Mouse (Mus musculus): Measurements from ENCODE around the gene Ptgis. TPM values are rescaled to one million over a fixed set of nuclear protein-coding genes. Genes with fewer than 3 reads are reported as not detected.

Ptgis gene
- polyA plus RNA-seq, 1 experiment, result 116 TPM

- no peak for TF ChIP-seq REST (IDR thresholded peaks at IDR 0.05; ENCODE audit: insufficient read depth, insufficient read length)
- no peak for TF ChIP-seq POLR2AphosphoS2 (IDR thresholded peaks at IDR 0.05; ENCODE audit: insufficient read length, low read depth)
- no peak for TF ChIP-seq E2F4 (IDR thresholded peaks at IDR 0.05; ENCODE audit: insufficient read depth)
- no peak for TF ChIP-seq TCF12 (IDR thresholded peaks at IDR 0.05; ENCODE audit: insufficient read depth, poor library complexity, severe bottlenecking)
- TF ChIP-seq POLR2A (IDR thresholded peaks at IDR 0.05; ENCODE audit: insufficient read length, low read depth), result no peak
- TF ChIP-seq MAX (IDR thresholded peaks at IDR 0.05; ENCODE audit: low read depth), result no peak
- Histone ChIP-seq H3K27me3 (ENCODE audit: control insufficient read depth, insufficient read depth, insufficient read length) (peaks cover 43% of the 10 kb centered on the region), H3K79me2 (ENCODE audit: control insufficient read depth, insufficient read depth) (no peaks in the 10 kb centered on the region)
Measured at GRCm38 (mm10) chr2:167156118-167156715, 84.2 kb downstream of the Ptgis start.

GRCm38 (mm10) chr2:167155541-167155973 is 84.8 kb downstream of the Ptgis start:
- Histone ChIP-seq H3K36me3 (ENCODE audit: control insufficient read depth, insufficient read depth) (no peaks in the 10 kb centered on the region), H3K4me2 (ENCODE audit: low read depth) (no peak overlapping the region), H3ac (ENCODE audit: control insufficient read depth, insufficient read length) (no peak overlapping the region), H3K27me3 (ENCODE audit: control insufficient read depth, insufficient read depth, insufficient read length) (peaks cover 43% of the 10 kb centered on the region), H3K79me2 (ENCODE audit: control insufficient read depth, insufficient read depth) (no peaks in the 10 kb centered on the region), H3K4me3 (no peak overlapping the region)
- TF ChIP-seq POLR2AphosphoS2 (IDR thresholded peaks at IDR 0.05; ENCODE audit: insufficient read length, low read depth) (no peak), E2F4 (IDR thresholded peaks at IDR 0.05; ENCODE audit: insufficient read depth) (no peak), SRF (IDR thresholded peaks at IDR 0.05; ENCODE audit: control insufficient read depth, insufficient read length, low read depth) (no peak), USF1 (IDR thresholded peaks at IDR 0.05; ENCODE audit: low read depth) (no peak), MYOD1 (IDR thresholded peaks at IDR 0.05; ENCODE audit: control insufficient read depth in 1 of 3, insufficient read length in 2 of 3, low read depth in 2 of 3) (no peak), POLR2A (IDR thresholded peaks at IDR 0.05; ENCODE audit: insufficient read length, low read depth) (no peak), MAX (IDR thresholded peaks at IDR 0.05; ENCODE audit: low read depth) (no peak), REST (IDR thresholded peaks at IDR 0.05; ENCODE audit: insufficient read depth, insufficient read length) (no peak), MYOG (IDR thresholded peaks at IDR 0.05; ENCODE audit: control insufficient read depth in 1 of 3, insufficient read depth in 1 of 3, insufficient read length in 2 of 3, low read depth in 2 of 3) (no peak), TCF3 (IDR thresholded peaks at IDR 0.05; ENCODE audit: insufficient read length, low read depth) (no peak), CEBPB (IDR thresholded peaks at IDR 0.05; ENCODE audit: insufficient read depth, poor library complexity, severe bottlenecking) (no peak), TCF12 (IDR thresholded peaks at IDR 0.05; ENCODE audit: insufficient read depth, poor library complexity, severe bottlenecking) (no peak)

More at GRCm38 (mm10) chr2:167156118-167156715, 84.2 kb downstream of the Ptgis start:
- H3ac ChIP-seq (ENCODE audit: control insufficient read depth, insufficient read length), result no peak overlapping the region
- no peak overlapping the region for H3K4me2 ChIP-seq (ENCODE audit: low read depth)
- no peak overlapping the region for H3K4me3 ChIP-seq
- no peaks in the 10 kb centered on the region for H3K36me3 ChIP-seq (ENCODE audit: control insufficient read depth, insufficient read depth)

GRCm38 (mm10) chr2:167150880-167151279 is 89.5 kb downstream of the Ptgis start:
- no peak overlapping the region for H3ac ChIP-seq (ENCODE audit: control insufficient read depth, insufficient read length)
- no peaks in the 10 kb centered on the region for H3K36me3 ChIP-seq (ENCODE audit: control insufficient read depth, insufficient read depth)
- no peak overlapping the region for H3K4me2 ChIP-seq (ENCODE audit: low read depth)
- H3K27me3 ChIP-seq (ENCODE audit: control insufficient read depth, insufficient read depth, insufficient read length), result peaks cover 44% of the 10 kb centered on the region
- H3K4me3 ChIP-seq, result no peak overlapping the region
- TF ChIP-seq SRF (IDR thresholded peaks at IDR 0.05; ENCODE audit: control insufficient read depth, insufficient read length, low read depth) (no peak), USF1 (IDR thresholded peaks at IDR 0.05; ENCODE audit: low read depth) (peak; percentile 4)
- H3K79me2 ChIP-seq (ENCODE audit: control insufficient read depth, insufficient read depth), result no peaks in the 10 kb centered on the region

GRCm38 (mm10) chr2:167150135-167150534 is 90.3 kb downstream of the Ptgis start:
- no peak for TF ChIP-seq MAX (IDR thresholded peaks at IDR 0.05; ENCODE audit: low read depth)
- TF ChIP-seq MYOD1 (IDR thresholded peaks at IDR 0.05; ENCODE audit: control insufficient read depth in 1 of 3, insufficient read length in 2 of 3, low read depth in 2 of 3), result no peak
- TF ChIP-seq USF1 (IDR thresholded peaks at IDR 0.05; ENCODE audit: low read depth), result no peak
- TF ChIP-seq POLR2AphosphoS2 (IDR thresholded peaks at IDR 0.05; ENCODE audit: insufficient read length, low read depth), result no peak
- TF ChIP-seq TCF12 (IDR thresholded peaks at IDR 0.05; ENCODE audit: insufficient read depth, poor library complexity, severe bottlenecking), result no peak
- no peak for TF ChIP-seq CEBPB (IDR thresholded peaks at IDR 0.05; ENCODE audit: insufficient read depth, poor library complexity, severe bottlenecking)
- no peak for TF ChIP-seq REST (IDR thresholded peaks at IDR 0.05; ENCODE audit: insufficient read depth, insufficient read length)
- TF ChIP-seq TCF3 (IDR thresholded peaks at IDR 0.05; ENCODE audit: insufficient read length, low read depth), result no peak
- TF ChIP-seq SRF (IDR thresholded peaks at IDR 0.05; ENCODE audit: control insufficient read depth, insufficient read length, low read depth), result no peak
- TF ChIP-seq E2F4 (IDR thresholded peaks at IDR 0.05; ENCODE audit: insufficient read depth), result no peak
- TF ChIP-seq POLR2A (IDR thresholded peaks at IDR 0.05; ENCODE audit: insufficient read length, low read depth), result no peak
- TF ChIP-seq MYOG (IDR thresholded peaks at IDR 0.05; ENCODE audit: control insufficient read depth in 1 of 3, insufficient read depth in 1 of 3, insufficient read length in 2 of 3, low read depth in 2 of 3), result no peak
- peaks cover 44% of the 10 kb centered on the region for H3K27me3 ChIP-seq (ENCODE audit: control insufficient read depth, insufficient read depth, insufficient read length)

GRCm38 (mm10) chr2:167149035-167149434 is 91.4 kb downstream of the Ptgis start:
- Histone ChIP-seq H3K4me3 (no peak overlapping the region), H3K79me2 (ENCODE audit: control insufficient read depth, insufficient read depth) (no peaks in the 10 kb centered on the region), H3K27me3 (ENCODE audit: control insufficient read depth, insufficient read depth, insufficient read length) (peaks cover 45% of the 10 kb centered on the region), H3K36me3 (ENCODE audit: control insufficient read depth, insufficient read depth) (no peaks in the 10 kb centered on the region), H3K4me2 (ENCODE audit: low read depth) (no peak overlapping the region), H3ac (ENCODE audit: control insufficient read depth, insufficient read length) (no peak overlapping the region)
- TF ChIP-seq POLR2A (IDR thresholded peaks at IDR 0.05; ENCODE audit: insufficient read length, low read depth) (no peak), MYOD1 (IDR thresholded peaks at IDR 0.05; ENCODE audit: control insufficient read depth in 1 of 3, insufficient read length in 2 of 3, low read depth in 2 of 3) (no peak), TCF12 (IDR thresholded peaks at IDR 0.05; ENCODE audit: insufficient read depth, poor library complexity, severe bottlenecking) (no peak), TCF3 (IDR thresholded peaks at IDR 0.05; ENCODE audit: insufficient read length, low read depth) (no peak), MAX (IDR thresholded peaks at IDR 0.05; ENCODE audit: low read depth) (no peak), USF1 (IDR thresholded peaks at IDR 0.05; ENCODE audit: low read depth) (no peak), REST (IDR thresholded peaks at IDR 0.05; ENCODE audit: insufficient read depth, insufficient read length) (no peak), POLR2AphosphoS2 (IDR thresholded peaks at IDR 0.05; ENCODE audit: insufficient read length, low read depth) (no peak), MYOG (IDR thresholded peaks at IDR 0.05; ENCODE audit: control insufficient read depth in 1 of 3, insufficient read depth in 1 of 3, insufficient read length in 2 of 3, low read depth in 2 of 3) (no peak), E2F4 (IDR thresholded peaks at IDR 0.05; ENCODE audit: insufficient read depth) (no peak)

More at GRCm38 (mm10) chr2:167150135-167150534, 90.3 kb downstream of the Ptgis start:
- H3K36me3 ChIP-seq (ENCODE audit: control insufficient read depth, insufficient read depth), result no peaks in the 10 kb centered on the region
- H3K4me2 ChIP-seq (ENCODE audit: low read depth), result no peak overlapping the region
- H3K4me3 ChIP-seq, result no peak overlapping the region
- H3K79me2 ChIP-seq (ENCODE audit: control insufficient read depth, insufficient read depth), result no peaks in the 10 kb centered on the region
- no peak overlapping the region for H3ac ChIP-seq (ENCODE audit: control insufficient read depth, insufficient read length)

Data from myocyte (in vitro differentiated cells).